Mouse (Mus musculus) G1E (cell line): Measurements from ENCODE around the gene Pik3r1.

Experiments used
- CTCF ChIP-seq: IDR thresholded peaks from 2 replicates; pipeline ENCODE4 v1.5.1; 2012; ENCODE audit warnings: low read depth, low read length, inconsistent platforms, mixed read lengths
- GATA1 ChIP-seq: IDR thresholded peaks from 2 replicates; pipeline ENCODE4 v1.6.1; 2012; ENCODE audit warnings: borderline replicate concordance, low read length, inconsistent platforms, mixed read lengths
- GATA2 ChIP-seq: IDR thresholded peaks from 2 replicates; pipeline ENCODE4 v1.6.1; 2012; ENCODE audit warnings: low read depth, low read length, inconsistent platforms, borderline replicate concordance
- TAL1 ChIP-seq: conservative IDR thresholded peaks from 2 replicates; pipeline ENCODE4 v1.6.1; 2012; ENCODE audit warnings: low read depth, low read length, inconsistent platforms, mixed read lengths

- no peak for TF ChIP-seq CTCF
- no peak for TF ChIP-seq GATA1
- no peak for TF ChIP-seq GATA2
- TF ChIP-seq TAL1, result no peak
These were observed 66.4 kb downstream of the Pik3r1 start for GRCm38 (mm10) chr13:101701632-101702031.
